Mouse (Mus musculus): ENCODE measurements around the gene Pim2.

- TF ChIP-seq CTCF (IDR thresholded peaks at IDR 0.05; ENCODE audit: control insufficient read depth, insufficient read depth, insufficient read length): no peak
- no peak for TF ChIP-seq MYOG (IDR thresholded peaks at IDR 0.05; ENCODE audit: control insufficient read depth, extremely low read depth, insufficient read length)
- TF ChIP-seq MYOD1 (IDR thresholded peaks at IDR 0.05; ENCODE audit: control insufficient read depth, insufficient read length, low read depth): no peak
- TF ChIP-seq MAX (IDR thresholded peaks at IDR 0.05): no peak
- TF ChIP-seq FOSL1 (IDR thresholded peaks at IDR 0.05; ENCODE audit: insufficient read depth, low read length, poor library complexity, severe bottlenecking): no peak
- TF ChIP-seq CEBPB (IDR thresholded peaks at IDR 0.05; ENCODE audit: low read depth): no peak
Observed at GRCm38 (mm10) chrX:7847845-7848244, 30.2 kb upstream of the Pim2 start.

Data from C2C12 (cell line).